Mouse (Mus musculus) left cerebral cortex, adult 18-20 months (tissue): ENCODE measurements at regions not wholly inside any gene's neighbourhood (a gene's known extent, or its start where the extent isn't known, plus 50 kb on each side); places are given as distances from the start of the nearest gene placed in this dataset.
"Not testable (repeated sequence)": the region's sequence is repeated elsewhere in the genome, so short reads cannot be mapped to it uniquely, and the experiment has no call there.

ENCODE experiments used
- DNase-seq, 2 experiments: peaks; one replicate each; pipeline ENCODE4 v3.0.0; 2021 to 2022; ENCODE audit warnings: low spot score in 2 of 2, mixed read lengths in 1 of 2

GRCm38 (mm10) chr7:96061599-96061998 lies 109.4 kb upstream of the Tenm4 start:
- not testable (repeated sequence) for DNase-seq

DNA sequence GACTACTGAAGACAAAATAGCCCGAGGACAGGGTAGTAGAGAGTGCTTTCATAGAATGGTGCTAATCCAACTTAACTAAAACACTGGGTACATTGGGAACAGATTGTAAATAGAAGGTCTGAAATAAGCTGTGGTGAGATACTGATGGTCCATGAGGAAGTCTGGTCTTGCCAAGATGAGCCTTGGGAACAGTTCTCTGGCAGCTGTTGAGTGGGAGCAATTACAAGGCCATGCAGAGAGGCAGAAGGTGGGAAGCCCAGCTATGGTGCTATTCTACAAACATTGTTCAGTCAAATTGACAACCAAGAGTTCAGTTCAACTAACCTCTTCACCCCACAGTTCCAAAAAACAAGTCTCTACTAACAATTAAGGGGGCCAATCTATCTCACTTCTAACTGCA lies 92.5 kb upstream of the Tenm4 start:
- peak; percentile 41 to 61 for DNase-seq

- DNase-seq, result no peak
Measured at GRCm38 (mm10) chr7:96081676-96082075, 89.4 kb upstream of the Tenm4 start.

- DNase-seq, result no peak
Measured at GRCm38 (mm10) chr7:96095185-96095584, 75.9 kb upstream of the Tenm4 start.

- DNase-seq, result no peak
Measured at GRCm38 (mm10) chr7:96095752-96096151, 75.3 kb upstream of the Tenm4 start.

DNA sequence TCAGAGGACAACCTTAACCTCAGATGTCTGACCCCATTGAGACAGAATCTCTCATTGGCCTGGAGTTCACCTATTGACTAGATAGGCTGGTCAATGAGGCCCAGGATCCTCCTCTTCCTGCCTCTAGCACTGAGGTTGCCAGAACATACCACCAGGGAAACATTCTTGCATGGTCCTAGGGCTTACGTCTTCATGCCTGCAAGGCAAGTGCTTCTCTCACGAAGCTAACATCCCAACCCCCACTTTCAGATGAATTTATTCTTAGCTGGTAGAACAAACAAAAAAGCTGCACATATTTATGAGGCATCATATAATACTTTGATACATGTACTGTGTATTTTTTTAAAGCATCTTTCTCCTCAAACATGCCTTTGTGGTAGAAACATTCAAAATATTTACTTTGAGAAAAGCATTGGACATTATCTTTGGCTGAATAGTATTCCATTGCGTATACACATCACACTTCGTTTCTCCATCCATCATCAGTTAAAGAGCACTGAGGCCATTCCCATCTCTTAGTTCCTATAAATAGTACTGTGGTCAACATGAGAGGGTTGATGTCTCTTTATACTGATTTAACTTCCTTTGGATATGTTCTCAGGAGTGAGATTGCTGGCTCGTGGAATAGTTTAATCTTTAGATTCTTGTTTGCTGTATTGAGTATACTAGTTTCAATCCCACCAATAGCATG lies 72.2 kb upstream of the Tenm4 start:
- no peak for DNase-seq

DNA sequence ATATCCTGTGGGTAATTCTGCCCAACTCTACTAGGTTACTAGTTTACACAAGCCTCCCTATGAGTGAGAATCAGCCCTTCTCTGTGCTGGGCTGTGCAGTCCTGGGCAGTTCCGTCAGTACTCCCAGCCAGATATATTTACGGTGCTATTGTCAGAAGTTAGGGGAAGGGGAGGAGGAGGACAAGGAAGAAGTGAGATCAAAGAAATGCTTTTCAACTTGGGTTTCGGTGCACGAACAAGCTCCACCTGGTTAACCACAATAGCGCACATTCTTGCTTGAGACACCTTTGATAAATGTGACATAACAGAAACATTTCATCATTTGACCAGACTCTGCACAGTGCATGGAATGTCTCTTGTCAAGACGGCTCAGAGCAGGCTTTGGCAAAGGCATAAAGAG lies 68.3 kb upstream of the Tenm4 start:
- DNase-seq, result no peak

DNA sequence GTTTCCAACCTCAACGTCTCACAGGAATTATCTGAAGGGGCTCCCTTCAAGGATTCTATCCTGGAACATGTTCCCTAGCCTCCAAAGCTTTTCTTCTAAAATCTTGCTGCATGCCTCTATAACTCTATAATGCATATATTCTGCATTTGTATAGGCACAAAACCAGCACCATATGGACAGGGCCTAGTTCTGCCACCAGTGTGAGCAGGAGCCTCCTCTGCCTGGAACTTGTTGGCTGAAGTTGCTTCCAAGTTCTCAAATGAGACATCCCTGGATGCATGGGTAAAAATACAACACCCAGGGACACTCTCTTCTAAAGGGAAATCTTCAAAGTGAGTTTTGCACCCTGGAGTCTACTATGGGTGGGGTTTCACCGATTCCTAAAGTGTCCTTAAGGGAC lies 62.3 kb upstream of the Tenm4 start:
- DNase-seq, result no peak

DNA sequence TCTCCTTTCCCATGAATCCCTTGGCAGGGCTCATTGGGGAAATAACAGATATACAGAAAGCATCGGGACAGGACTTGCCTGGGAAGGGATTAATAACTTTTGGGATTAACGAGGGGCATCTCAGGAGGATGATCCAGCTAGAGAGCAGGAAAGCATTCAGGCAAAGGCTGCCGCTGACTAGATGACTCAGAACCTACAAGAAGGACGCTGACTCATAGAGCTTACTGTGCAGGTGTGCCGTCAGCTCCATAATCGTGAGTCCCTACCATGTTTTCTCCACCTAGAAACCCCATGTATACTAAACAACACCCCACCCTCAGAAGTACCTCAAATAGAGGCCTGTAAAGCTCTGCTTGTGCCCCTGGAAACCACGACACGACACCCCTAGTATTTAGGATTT lies 50.9 kb upstream of the Tenm4 start:
- no peak for DNase-seq
